Mouse (Mus musculus) cerebellum, adult (tissue): ENCODE data around the gene Tubgcp6.

Experiments
- ATAC-seq: cut with Nextera tagmentation; 2 replicates; pipeline ENCODE4 v1.9.2; 2017; ENCODE audit warnings: mild to moderate bottlenecking, moderate library complexity, mixed read lengths; ENCODE audit not compliant: insufficient number of reproducible peaks, low FRiP score, low TSS enrichment

Tubgcp6 gene

GRCm38 (mm10) chr15:89143134-89143533 lies 20.2 kb upstream of the Tubgcp6 start:
- ATAC-seq = no peak

- no peak for ATAC-seq
Observed at GRCm38 (mm10) chr15:89141905-89142304, 19.0 kb upstream of the Tubgcp6 start.

GRCm38 (mm10) chr15:89141443-89141842 lies 18.5 kb upstream of the Tubgcp6 start:
- ATAC-seq = no peak

GRCm38 (mm10) chr15:89140659-89141252 lies 17.8 kb upstream of the Tubgcp6 start, which contains the start of gene Mapk12:
Gene Mapk12 (minus strand): TSS chr15:89140703.
- ATAC-seq = peak; percentile 56

GRCm38 (mm10) chr15:89140048-89140658 lies 17.2 kb upstream of the Tubgcp6 start:
- peak; percentile 36 for ATAC-seq

GRCm38 (mm10) chr15:89138531-89138930 lies 15.6 kb upstream of the Tubgcp6 start:
- ATAC-seq = no peak

GRCm38 (mm10) chr15:89138046-89138405 lies 15.1 kb upstream of the Tubgcp6 start:
- ATAC-seq = no peak

GRCm38 (mm10) chr15:89137378-89138045 lies 14.6 kb upstream of the Tubgcp6 start:
- ATAC-seq = no peak

GRCm38 (mm10) chr15:89136461-89137155 lies 13.7 kb upstream of the Tubgcp6 start:
- ATAC-seq = no peak

GRCm38 (mm10) chr15:89131316-89131715 lies 8.4 kb upstream of the Tubgcp6 start:
- no peak for ATAC-seq

GRCm38 (mm10) chr15:89130245-89130644 lies 7.3 kb upstream of the Tubgcp6 start:
- no peak for ATAC-seq

- ATAC-seq = peak; percentile 72
Observed at GRCm38 (mm10) chr15:89128382-89129350, 5.8 kb upstream of the Tubgcp6 start, which contains the start of gene Hdac10. Gene Hdac10 (minus strand): TSS chr15:89128700.

- no peak for ATAC-seq
Observed at GRCm38 (mm10) chr15:89127364-89127940, 4.5 kb upstream of the Tubgcp6 start.

GRCm38 (mm10) chr15:89126622-89127021 lies 3.7 kb upstream of the Tubgcp6 start:
- ATAC-seq = no peak

GRCm38 (mm10) chr15:89125351-89125750 lies 2.4 kb upstream of the Tubgcp6 start:
- ATAC-seq = no peak

- ATAC-seq = no peak
Observed at GRCm38 (mm10) chr15:89124312-89124711, 1.4 kb upstream of the Tubgcp6 start.

GRCm38 (mm10) chr15:89123595-89123994 lies 683 bp upstream of the Tubgcp6 start:
- ATAC-seq = no peak

GRCm38 (mm10) chr15:89118007-89118406 lies 4.9 kb downstream of the Tubgcp6 start:
- ATAC-seq = no peak

GRCm38 (mm10) chr15:89110147-89110546 lies 12.8 kb downstream of the Tubgcp6 start:
- ATAC-seq = peak; percentile 23; the same call in 1 of the 2 replicates
